Mouse (Mus musculus): Measurements from ENCODE around the gene Rev3l. TPM values are rescaled to one million over a fixed set of nuclear protein-coding genes. Genes with fewer than 3 reads are reported as not detected.
"Not testable (repeated sequence)": the region's sequence is repeated elsewhere in the genome, so short reads cannot be mapped to it uniquely, and the experiment has no call there.

Gene Rev3l
- polyA plus RNA-seq, 1 experiment from 2014 or later = 64.1 TPM

DNA sequence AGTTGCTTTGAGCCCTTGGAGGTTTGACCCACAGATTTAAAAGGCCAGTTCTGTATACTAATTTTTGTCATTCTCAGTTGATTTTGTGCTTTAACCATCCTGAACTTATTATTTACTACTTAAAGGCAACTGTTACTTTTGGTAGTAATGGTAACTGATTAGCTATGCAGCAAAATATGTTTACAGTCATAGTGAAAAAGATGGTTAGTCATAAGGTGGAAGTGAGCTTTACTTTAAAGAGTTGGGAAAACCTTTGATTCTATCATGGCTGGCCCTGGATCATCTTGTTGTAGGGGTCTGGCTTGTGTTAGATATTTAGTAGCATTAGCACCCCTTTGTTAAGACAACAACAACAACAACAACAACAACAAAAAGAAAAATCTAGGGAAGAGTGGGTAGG lies 180.7 kb downstream of the Rev3l start:
- Histone ChIP-seq H3K4me1 (ENCODE audit: control insufficient read depth, insufficient read depth, low read length) (no peaks in the 10 kb centered on the region), H3K9me3 (ENCODE audit: control insufficient read depth, low read length) (no peaks in the 10 kb centered on the region), H3K27ac (replicated peaks; ENCODE audit: low read depth, low read length) (no peak overlapping the region), H3K4me3 (replicated peaks; ENCODE audit: low read depth, low read length) (no peak overlapping the region), H3K9ac (replicated peaks; ENCODE audit: low read length) (no peak overlapping the region), H3K27me3 (ENCODE audit: control insufficient read depth, insufficient read depth, low read length) (no peaks in the 10 kb centered on the region), H3K4me2 (ENCODE audit: low read length) (no peak overlapping the region), H3K36me3 (ENCODE audit: control insufficient read depth, insufficient read depth, low read length) (no peaks in the 10 kb centered on the region)
- ATAC-seq (ENCODE audit: low FRiP score, low TSS enrichment) (no peak), DNase-seq (no peak)

DNA sequence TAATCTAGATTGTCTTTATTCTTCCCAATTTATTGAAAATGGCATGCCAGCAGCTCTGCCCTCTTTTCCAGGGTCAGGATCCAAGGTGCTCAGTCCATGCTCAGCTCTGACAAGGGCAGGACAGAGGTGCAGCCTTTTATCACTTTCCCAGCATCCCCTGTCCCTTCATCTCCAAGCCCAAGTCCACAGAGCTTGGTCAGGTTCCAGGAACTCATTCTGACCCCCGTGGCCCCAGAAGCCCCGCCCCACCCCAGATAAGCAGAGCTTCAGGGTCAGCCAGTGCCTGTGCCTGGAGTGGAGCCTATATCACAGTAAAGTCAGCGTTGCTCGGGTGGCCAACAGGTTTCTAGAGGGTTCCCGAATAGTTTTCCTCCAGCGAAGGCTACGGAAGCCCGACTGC lies 192.6 kb downstream of the Rev3l start:
- DNase-seq; H3K36me3 ChIP-seq (ENCODE audit: control insufficient read depth, insufficient read depth, low read length); ATAC-seq (ENCODE audit: low FRiP score, low TSS enrichment); H3K4me1 ChIP-seq (ENCODE audit: control insufficient read depth, insufficient read depth, low read length); H3K9ac ChIP-seq (replicated peaks; ENCODE audit: low read length); H3K4me3 ChIP-seq (replicated peaks; ENCODE audit: low read depth, low read length); H3K27ac ChIP-seq (replicated peaks; ENCODE audit: low read depth, low read length); H3K9me3 ChIP-seq (ENCODE audit: control insufficient read depth, low read length); H3K4me2 ChIP-seq (ENCODE audit: low read length): not testable (repeated sequence)
- H3K27me3 ChIP-seq (ENCODE audit: control insufficient read depth, insufficient read depth, low read length) = peaks cover 18% of the 10 kb centered on the region
- 81% methylated on average over 8 of the region's 8 CpGs for WGBS

Other genes starting within 250 kb of the Rev3l start
- 5.4 and 6.8 TPM in 2 replicates for gene Traf3ip2, start 119.2 kb upstream of the Rev3l start, polyA plus RNA-seq (2014; fragmentation: Nextera tagmentation; extraction: Ambion mirVana)
- gene Mfsd4b4, start 167.1 kb downstream of the Rev3l start, polyA plus RNA-seq (2014; fragmentation: Nextera tagmentation; extraction: Ambion mirVana) = 3.6 and 5.0 TPM in 2 replicates
- not detected in 2 replicates for gene Mfsd4b2, start 194.8 kb downstream of the Rev3l start, polyA plus RNA-seq (2014; fragmentation: Nextera tagmentation; extraction: Ambion mirVana)
- gene Mfsd4b3, start 228.0 kb downstream of the Rev3l start, polyA plus RNA-seq (2014; fragmentation: Nextera tagmentation; extraction: Ambion mirVana) = not detected in 2 replicates

Measured in midbrain, embryonic 14.5 days (tissue).